Mouse (Mus musculus): ENCODE data around the gene Olfr1008.
A peak's percentile ranks its signal among the peaks of the same experiment; 100 is the strongest.
"Not testable (repeated sequence)": the region's sequence is repeated elsewhere in the genome, so short reads cannot be mapped to it uniquely, and the experiment has no call there.

Gene Olfr1008

GRCm38 (mm10) chr2:85689131-85689530 is at the start of gene Olfr1008:
Gene Olfr1008 (plus strand): TSS chr2:85689431.
- no peak for DNase-seq (ENCODE audit: low spot score)

- DNase-seq (ENCODE audit: low spot score) = no peak
These were observed 38.6 kb upstream of the Olfr1008 start, which contains the start of gene Olfr1002 for GRCm38 (mm10) chr2:85650604-85651003. Gene Olfr1002 (minus strand): TSS chr2:85650704.

- DNase-seq (ENCODE audit: low spot score) = not testable (repeated sequence)
These were observed 24.9 kb upstream of the Olfr1008 start, which contains the start of gene Olfr154 for GRCm38 (mm10) chr2:85664355-85664754. Gene Olfr154 (minus strand): TSS chr2:85664455.

GRCm38 (mm10) chr2:85678667-85679066 is 10.6 kb upstream of the Olfr1008 start, which contains the start of gene Olfr1006:
Gene Olfr1006 (minus strand): TSS chr2:85678767.
- DNase-seq (ENCODE audit: low spot score) = no peak

GRCm38 (mm10) chr2:85710680-85711079 is 21.4 kb downstream of the Olfr1008 start:
- not testable (repeated sequence) for DNase-seq (ENCODE audit: low spot score)

- DNase-seq (ENCODE audit: low spot score) = no peak
These were observed 21.9 kb downstream of the Olfr1008 start for GRCm38 (mm10) chr2:85711159-85711558.

- no peak for DNase-seq (ENCODE audit: low spot score)
These were observed 25.9 kb downstream of the Olfr1008 start, which contains the start of gene Olfr1009 for GRCm38 (mm10) chr2:85715119-85715518. Gene Olfr1009 (plus strand): TSS chr2:85715419.

GRCm38 (mm10) chr2:85725793-85726192 is 36.6 kb downstream of the Olfr1008 start:
- peak; percentile 76 for DNase-seq (ENCODE audit: low spot score)
